ENCODE assay signal across 23 mouse cellular contexts in genomic region chr3:157921376-157921775, GRCm38 (mm10). TPM values are rescaled to one million over a fixed set of nuclear protein-coding genes. Genes with fewer than 3 reads are reported as not detected.
DNase-seq lines count a peak whose midpoint lies in the region; TF ChIP-seq lines count a peak whose summit lies in the region.
"Had no signal": no experiment of that assay in that cellular context is flagged by ENCODE, and none has a peak within 500 bp of the region (broad histone marks: within the 10 kb centered on the region; RNA-seq: fewer than 3 reads in every experiment).

No protein-coding gene starts in this region.

- H3K4me1 ChIP-seq in CH12.LX (ENCODE audit: control insufficient read depth in 1 of 2, insufficient read depth in 2 of 2) (peaks cover 14 to 40% of the 10 kb centered on the region in 2 experiments; a peak in 3 of 4 replicates), ES-Bruce4 (ENCODE audit: control insufficient read depth, insufficient read depth, low read length) (no peaks in the 10 kb centered on the region)

- in situ Hi-C loops in CH12.LX (cut with MboI; ENCODE audit: low pct_ligation_motif_present, low pct_unique_long_range_greater_than_20kb, low sequenced_read_pairs), result loop anchor here (10.0 kb wide), 1 partner anchor 213 kb away; no protein-coding TSS in a partner anchor

- H3K79me2 ChIP-seq in CH12.LX (replicated peaks; ENCODE audit: control insufficient read depth, extremely low read depth, insufficient read depth, poor library complexity, severe bottlenecking), result peaks cover 76% of the 10 kb centered on the region

- H3K27ac ChIP-seq in CH12.LX (ENCODE audit: insufficient read depth, low read depth) (no peak overlapping the region), ES-Bruce4 (ENCODE audit: insufficient read depth, low read length) (peak overlapping the region; percentile 71)
- H3K27ac ChIP-seq: forebrain, embryonic 10.5 days; forebrain, embryonic 13.5 days; gastrocnemius, adult 2 months; hindbrain, embryonic 10.5 days; hindbrain, embryonic 13.5 days; intestine, embryonic 15.5 days had no signal

- H3K9ac ChIP-seq in CH12.LX (ENCODE audit: insufficient read depth, low read depth) (no peak overlapping the region), ES-Bruce4 (ENCODE audit: low read depth, poor library complexity, severe bottlenecking) (no peak overlapping the region)
- H3K9ac ChIP-seq: forebrain, embryonic 13.5 days; hindbrain, embryonic 13.5 days; intestine, embryonic 15.5 days had no signal

- H3K4me2 ChIP-seq in CH12.LX (ENCODE audit: insufficient read depth, low read depth, poor library complexity, severe bottlenecking), result peak overlapping the region; percentile 72
- H3K4me2 ChIP-seq: forebrain, embryonic 13.5 days; heart, embryonic 11.5 days; hindbrain, embryonic 13.5 days; intestine, embryonic 15.5 days had no signal

- no peak for TF ChIP-seq CTCF in CH12.LX (conservative IDR thresholded peaks at IDR 0.05 in 1 of 2, IDR thresholded peaks at IDR 0.05 in 1 of 2; ENCODE audit: low read depth in 2 of 2, low read length in 2 of 2)
- TF ChIP-seq CTCF in ES-Bruce4 (IDR thresholded peaks at IDR 0.05; ENCODE audit: low read depth, low read length), result no peak

- H3K27me3 ChIP-seq in CH12.LX (replicated peaks) (no peaks in the 10 kb centered on the region), ES-Bruce4 (ENCODE audit: control insufficient read depth, insufficient read depth, low read length, poor library complexity, severe bottlenecking) (no peaks in the 10 kb centered on the region)
- H3K27me3 ChIP-seq: forebrain, embryonic 13.5 days; hindbrain, embryonic 13.5 days; intestine, embryonic 15.5 days had no signal

- H3K9me3 ChIP-seq in CH12.LX (replicated peaks; ENCODE audit: low read length) (no peaks in the 10 kb centered on the region), ES-Bruce4 (replicated peaks; ENCODE audit: control insufficient read depth, insufficient read depth, low read length, poor library complexity, severe bottlenecking) (no peaks in the 10 kb centered on the region)
- H3K9me3 ChIP-seq: forebrain, embryonic 10.5 days; forebrain, embryonic 13.5 days; hindbrain, embryonic 10.5 days; hindbrain, embryonic 13.5 days; intestine, embryonic 15.5 days had no signal

- intact Hi-C loops in heart, postnatal 14 days (cut with DNase I), result no loop called here

- TF ChIP-seq POLR2A in CH12.LX (IDR thresholded peaks at IDR 0.05; ENCODE audit: low read depth, low read length), result no peak
- no peak for TF ChIP-seq POLR2A in ES-Bruce4 (IDR thresholded peaks at IDR 0.05; ENCODE audit: insufficient read depth, low read length)

- H3K4me3 ChIP-seq in CH12.LX (replicated peaks in 1 of 3; ENCODE audit: low read depth in 2 of 3, low read length in 2 of 3, poor library complexity in 1 of 3), result no peak overlapping the region
- no peak overlapping the region for H3K4me3 ChIP-seq in ES-Bruce4 (ENCODE audit: low read depth, low read length)
- H3K4me3 ChIP-seq: forebrain, embryonic 10.5 days; forebrain, embryonic 13.5 days; gastrocnemius, adult 2 months; hindbrain, embryonic 10.5 days; hindbrain, embryonic 13.5 days; intestine, embryonic 15.5 days had no signal

- dilution Hi-C loops in CH12.LX (cut with MboI; ENCODE audit: extremely low pct_ligation_motif_present, extremely low pct_unique_long_range_greater_than_20kb, low sequenced_read_pairs), result no loop called here

- TF ChIP-seq EP300 in CH12.LX (IDR thresholded peaks at IDR 0.05; ENCODE audit: low read length) (no peak), ES-Bruce4 (IDR thresholded peaks at IDR 0.05; ENCODE audit: insufficient read depth, low read depth, low read length) (no peak)

- DNase-seq in CH12.LX (ENCODE audit: extremely low read depth) (no peak), R1 (ENCODE audit: low read depth, low spot score) (peak; percentile 93)
- DNase-seq in heart, postnatal 14 days, result no peak
- DNase-seq in kidney, postnatal 25 days, result no peak
- DNase-seq in layer of hippocampus, postnatal 10 days (ENCODE audit: low spot score in 2 of 2), result no peak
- DNase-seq: adrenal gland, adult 2 months; adrenal gland, postnatal 25 days; B cell, adult 2 months; cerebellum, adult 11-12 months; cerebellum, adult 8-10 months; cerebellum, postnatal 10 days; cerebellum, postnatal 36 days; gastrocnemius, adult 2 months; gastrocnemius, postnatal 14 days; heart, postnatal 36 days; kidney, adult 11 months had no signal

- H3K36me3 ChIP-seq in CH12.LX (replicated peaks in 1 of 2; ENCODE audit: control insufficient read depth in 1 of 2, insufficient read depth in 1 of 2, low read length in 1 of 2) (peaks cover 48 to 55% of the 10 kb centered on the region in 2 experiments), ES-Bruce4 (ENCODE audit: control insufficient read depth, insufficient read depth, low read length, poor library complexity, severe bottlenecking) (peaks cover 41% of the 10 kb centered on the region)
- H3K36me3 ChIP-seq: hindbrain, embryonic 13.5 days; intestine, embryonic 15.5 days had no signal

- TF ChIP-seq RAD21 in CH12.LX (IDR thresholded peaks at IDR 0.05; ENCODE audit: low read depth, low read length), result no peak

TF ChIP-seq in CH12.LX, 34 proteins besides CTCF, POLR2A, EP300 and RAD21:
- TF ChIP-seq BHLHE40 (IDR thresholded peaks at IDR 0.05; ENCODE audit: low read depth, low read length) (no peak), PAX5 (IDR thresholded peaks at IDR 0.05; ENCODE audit: low read length) (no peak), POLR2AphosphoS2 (IDR thresholded peaks at IDR 0.05; ENCODE audit: low read depth, low read length) (no peak), ZC3H11A (IDR thresholded peaks at IDR 0.05; ENCODE audit: low read depth, low read length) (no peak), MAFK (IDR thresholded peaks at IDR 0.05; ENCODE audit: insufficient replicate concordance, low read length) (no peak), E2F4 (IDR thresholded peaks at IDR 0.05; ENCODE audit: insufficient replicate concordance, low read depth, low read length) (no peak), NELFE (IDR thresholded peaks at IDR 0.05; ENCODE audit: low read depth, low read length) (no peak), MYC (IDR thresholded peaks at IDR 0.05; ENCODE audit: low read depth, low read length) (no peak), SMC3 (IDR thresholded peaks at IDR 0.05; ENCODE audit: low read depth, low read length) (no peak), CHD2 (IDR thresholded peaks at IDR 0.05; ENCODE audit: low read length) (no peak), ZKSCAN1 (IDR thresholded peaks at IDR 0.05; ENCODE audit: borderline replicate concordance, low read depth, low read length) (no peak), TBP (conservative IDR thresholded peaks at IDR 0.05; ENCODE audit: low read depth, low read length) (no peak), MXI1 (IDR thresholded peaks at IDR 0.05; ENCODE audit: low read depth, low read length) (no peak), MAX (IDR thresholded peaks at IDR 0.05; ENCODE audit: low read length) (no peak), ZNF384 (IDR thresholded peaks at IDR 0.05; ENCODE audit: low read depth, low read length) (no peak), ELF1 (IDR thresholded peaks at IDR 0.05; ENCODE audit: low read depth, low read length) (no peak), KAT2A (IDR thresholded peaks at IDR 0.05; ENCODE audit: insufficient replicate concordance, low read length) (no peak)

RNA-seq across cellular contexts. Expression of gene Cth, which starts 3.5 kb away (rescaled TPM):
- total RNA-seq in CH12.LX (2012; rRNA removed) (162 and 370 TPM in 2 replicates), CH12.LX (2014; rRNA removed) (574 and 637 TPM in 2 replicates)
- polyA plus RNA-seq in CH12.LX (2012; ENCODE audit: insufficient read length, low read depth) (183 and 187 TPM in 2 replicates), ES-Bruce4 (2011; ENCODE audit: insufficient read depth, insufficient read length, low read depth, missing spikeins) (46.3 and 52.8 TPM in 2 replicates)
- under 1 TPM; 0.76 to 0.91 TPM for total RNA-seq in heart, postnatal 14 days (2021)
- 1 to 10 TPM; 7.9 to 8.2 TPM for total RNA-seq in layer of hippocampus, postnatal 10 days (2021)

RNA-seq across cellular contexts. Expression of gene Ankrd13c, which starts 25.7 kb away (rescaled TPM):
- total RNA-seq in CH12.LX (2012; rRNA removed) (18.9 and 28.7 TPM in 2 replicates), CH12.LX (2014; rRNA removed) (54.1 and 54.4 TPM in 2 replicates)
- polyA plus RNA-seq in CH12.LX (2012; ENCODE audit: insufficient read length, low read depth) (65.3 and 73.3 TPM in 2 replicates), ES-Bruce4 (2011; ENCODE audit: insufficient read depth, insufficient read length, low read depth, missing spikeins) (71.7 and 77.1 TPM in 2 replicates)
- total RNA-seq in heart, postnatal 14 days (2021), result 10 to 100 TPM; 33.1 to 37.3 TPM
- 100 to 1,000 TPM; 116 to 117 TPM for total RNA-seq in layer of hippocampus, postnatal 10 days (2021)

Comparison
In these comparisons a context has a peak if more than half of its experiments do, and no peak if none do; other contexts are left out.
1. RNA of gene Cth, which starts 3.5 kb away (total RNA-seq): 162 to 637 TPM in CH12.LX; 7.9 to 8.2 TPM in layer of hippocampus, postnatal 10 days and 0.76 to 0.91 TPM in heart, postnatal 14 days; every median in the first group is over 10 times any median in the second.